Mouse (Mus musculus) heart, adult 2 months (tissue): ENCODE measurements around the gene Lsm14b.

Experiments
- CTCF ChIP-seq: fragments of 200-600 bp; IDR thresholded peaks from 2 replicates; pipeline ENCODE4 v1.8.1; 2022; ENCODE audit warnings: antibody characterized with exemption, mild to moderate bottlenecking, moderate library complexity
- POLR2A ChIP-seq: fragments of 200-500 bp; IDR thresholded peaks from 2 replicates; pipeline ENCODE4 v1.6.1; 2011; ENCODE audit warnings: mild to moderate bottlenecking, low read depth, low read length, control low read depth; ENCODE audit not compliant: insufficient read depth

- TF ChIP-seq CTCF (no peak), POLR2A (no peak)
Observed at GRCm38 (mm10) chr2:180033956-180034355, 9.2 kb downstream of the Lsm14b start.
